Mouse (Mus musculus) CD4-positive, CD25-positive, alpha-beta regulatory T cell, adult 2 months (primary cell): ENCODE measurements around the gene Gm6356.
"Not testable (repeated sequence)": the region's sequence is repeated elsewhere in the genome, so short reads cannot be mapped to it uniquely, and the experiment has no call there.

Source experiments
- DNase-seq: peaks from one replicate; pipeline ENCODE4 v3.0.0-alpha.2; 2012; ENCODE audit warnings: low read depth, low spot score

The Gm6356 gene

DNA sequence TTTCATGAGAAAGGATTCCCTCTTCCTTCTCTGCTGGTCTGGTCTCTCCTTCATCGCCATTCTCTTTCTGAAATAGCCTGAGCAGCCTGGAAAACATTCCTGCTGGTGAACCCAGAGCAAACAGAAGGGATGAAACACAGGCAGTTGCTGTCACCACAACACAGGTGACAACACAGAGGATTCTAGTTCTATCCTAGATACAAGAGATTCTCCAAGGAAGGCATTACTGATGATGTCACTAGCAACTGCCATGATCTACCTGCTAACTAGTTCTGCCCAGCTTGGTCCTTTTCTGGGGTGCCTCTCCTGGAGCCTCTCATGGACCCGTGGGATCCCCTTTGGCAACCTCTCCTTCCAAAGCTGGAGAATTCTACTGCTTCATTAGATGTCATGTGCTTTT, at the start of gene Gm6356:
Gm6356 (minus strand) TSS at position 101 of the 400 bp plus-strand sequence.
- DNase-seq = not testable (repeated sequence)
